Mouse (Mus musculus): ENCODE data around the gene Glrb. TPM values are rescaled to one million over a fixed set of nuclear protein-coding genes. Genes with fewer than 3 reads are reported as not detected.

The Glrb gene
- polyA plus RNA-seq (2017; shearing (Covaris generic)) = under 1 TPM in 1 of 2 experiments, not detected in 1; 0.31 TPM

GRCm38 (mm10) chr3:80913111-80913778 is at the start of gene Glrb:
Glrb (minus strand) TSS chr3:80913660.

GRCm38 (mm10) chr3:80802596-80803081 is 110.8 kb downstream of the Glrb start, which contains the start of gene Gria2:
Gria2 (minus strand) TSS chr3:80802835.

Other genes starting within 250 kb of the Glrb start
- 1 to 10 TPM in 1 of 2 experiments, under 1 TPM in 1; 0.07 to 1.1 TPM for gene Gria2, start 110.8 kb downstream of the Glrb start, polyA plus RNA-seq (2017; shearing (Covaris generic))
- gene Pdgfc, start 122.8 kb upstream of the Glrb start, polyA plus RNA-seq (2017; shearing (Covaris generic)) = under 1 TPM; 0.05 to 0.62 TPM

Data from inflammation-experienced regulatory T-cells (primary cell).